Mouse (Mus musculus) midbrain, embryonic 13.5 days (tissue): ENCODE measurements around the gene Ccl26. TPM values are rescaled to one million over a fixed set of nuclear protein-coding genes. Genes with fewer than 3 reads are reported as not detected.
"Not testable (repeated sequence)": the region's sequence is repeated elsewhere in the genome, so short reads cannot be mapped to it uniquely, and the experiment has no call there.

Experiments
- ATAC-seq: fragments of 200-750 bp; cut with Nextera tagmentation; 2 replicates; pipeline ENCODE4 v1.8.0; 2017; ENCODE audit warnings: mild to moderate bottlenecking, moderate TSS enrichment, moderate library complexity
- H3K27ac ChIP-seq: fragments of 300-500 bp; sonication (generic); 2 replicates; pipeline ENCODE4 v1.5.1; 2015; ENCODE audit warnings: inconsistent platforms, mild to moderate bottlenecking, moderate library complexity
- H3K27me3 ChIP-seq: fragments of 300-500 bp; sonication (generic); 2 replicates; pipeline ENCODE4 v1.6.1; 2015; ENCODE audit warnings: mild to moderate bottlenecking, inconsistent platforms
- H3K36me3 ChIP-seq: fragments of 300-500 bp; sonication (generic); 2 replicates; pipeline ENCODE4 v1.6.1; 2015; ENCODE audit warnings: mild to moderate bottlenecking, inconsistent platforms
- H3K4me1 ChIP-seq: fragments of 300-500 bp; sonication (generic); replicated peaks from 2 replicates; pipeline ENCODE4 v1.6.1; 2015; ENCODE audit warnings: inconsistent platforms
- H3K4me2 ChIP-seq: fragments of 300-500 bp; sonication (generic); replicated peaks from 2 replicates; pipeline ENCODE4 v1.6.1; 2015; ENCODE audit warnings: moderate library complexity, mild to moderate bottlenecking, inconsistent platforms
- H3K4me3 ChIP-seq: fragments of 300-500 bp; sonication (generic); replicated peaks from 2 replicates; pipeline ENCODE4 v1.5.1; 2015; ENCODE audit warnings: mild to moderate bottlenecking, inconsistent platforms
- H3K9ac ChIP-seq: fragments of 300-500 bp; sonication (generic); replicated peaks from 2 replicates; pipeline ENCODE4 v1.6.1; 2015; ENCODE audit warnings: mild to moderate bottlenecking, inconsistent platforms
- H3K9me3 ChIP-seq: fragments of 300-500 bp; sonication (generic); 2 replicates; pipeline ENCODE4 v1.6.1; 2016; ENCODE audit warnings: mild to moderate bottlenecking, inconsistent platforms
- WGBS: fragments of 180-500 bp; shearing (Covaris S2); methylation state at CpG from one replicate; pipeline ENCODE4 v1.1.7; 2015; 5-methylcytosine and 5-hydroxymethylcytosine counted together
- polyA plus RNA-seq: library from polyadenylated mRNA; unstranded; fragments of >200 nt; fragmentation: Nextera tagmentation; extraction: Ambion mirVana; gene quantifications from 2 replicates; pipeline ENCODE4 v1.2.1, GENCODE M21; 2015

Gene Ccl26
- polyA plus RNA-seq = not detected in 2 replicates

DNA sequence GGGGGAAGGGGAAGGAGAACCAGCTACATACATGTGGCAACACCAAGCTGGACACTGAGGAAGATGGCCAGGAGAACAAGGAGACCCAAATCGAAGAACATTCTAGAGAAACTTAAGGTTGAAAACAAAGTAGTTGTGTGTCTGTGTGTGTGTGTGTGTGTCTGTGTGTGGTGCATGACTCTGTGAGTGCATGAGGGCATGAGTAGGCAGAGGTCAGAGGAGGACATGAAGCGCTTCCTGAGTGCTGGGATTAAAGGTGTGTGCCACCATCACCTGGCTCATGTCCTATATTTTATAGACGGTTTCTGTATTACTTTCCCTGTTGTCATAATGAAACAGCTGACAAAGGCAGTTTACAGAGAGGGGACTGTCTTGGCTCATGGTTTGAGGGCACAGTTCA, at the start of gene Ccl26:
Ccl26 (minus strand) TSS at position 101 of the 400 bp plus-strand sequence.
- no peaks in the 10 kb centered on the region for H3K4me1 ChIP-seq
- WGBS = 94% methylated on average over 3 of the region's 3 CpGs
- no peak within 1 kb of the TSS for H3K9ac ChIP-seq
- ATAC-seq = no peak
- no peak within 1 kb of the TSS for H3K4me3 ChIP-seq
- no peak within 1 kb of the TSS for H3K27ac ChIP-seq
- H3K4me2 ChIP-seq = no peak within 1 kb of the TSS
- H3K9me3 ChIP-seq = no peaks in the 10 kb centered on the region
- no peaks in the 10 kb centered on the region for H3K36me3 ChIP-seq
- H3K27me3 ChIP-seq = no peaks in the 10 kb centered on the region

DNA sequence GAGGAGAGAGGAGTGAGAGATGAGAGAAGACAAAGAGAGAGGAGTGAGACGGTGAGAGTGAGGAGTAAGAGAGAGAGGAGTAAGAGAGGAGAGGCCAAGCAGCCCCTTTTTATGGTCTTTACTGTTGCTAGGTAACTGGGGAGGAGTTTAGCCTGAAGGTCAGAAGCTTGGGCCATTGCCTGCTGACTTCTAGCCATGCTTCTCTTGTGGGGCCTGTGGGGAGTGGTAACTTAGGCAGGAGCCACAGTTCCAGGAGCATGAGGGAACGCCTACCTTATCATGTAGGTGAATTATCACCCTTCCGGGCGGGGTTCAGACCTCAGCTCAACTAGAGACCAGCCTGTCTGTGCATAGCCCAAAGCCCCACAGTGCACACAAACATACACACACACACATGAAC, 46.4 kb upstream of the Ccl26 start:
- H3K9ac ChIP-seq = no peak overlapping the region
- ATAC-seq = no peak
- 86% methylated on average over 4 of the region's 4 CpGs for WGBS

DNA sequence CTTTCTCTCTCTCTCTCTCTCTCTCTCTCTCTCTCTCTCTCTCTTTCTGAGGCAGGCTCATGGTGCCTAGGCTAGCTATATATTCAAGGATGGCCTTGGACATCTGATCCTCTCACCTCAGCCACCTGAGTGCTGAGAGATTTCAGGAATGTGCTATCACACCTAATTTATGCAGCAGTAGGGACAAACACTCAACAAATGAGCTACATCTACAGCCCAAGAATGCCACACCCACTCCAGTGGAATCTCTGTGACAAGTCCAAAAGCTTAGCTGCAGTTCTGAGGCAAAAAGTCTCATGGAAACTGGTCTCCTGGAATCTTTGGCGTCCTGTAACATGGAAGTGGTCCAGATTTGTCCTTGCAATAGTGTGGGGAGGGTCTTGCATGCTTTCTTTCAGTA, 44.2 kb upstream of the Ccl26 start:
- peaks cover 10% of the 10 kb centered on the region; the same call in 1 of the 2 replicates for H3K9me3 ChIP-seq

More for the DNA sequence above, 46.4 kb upstream of the Ccl26 start:
- H3K27ac ChIP-seq = no peak overlapping the region
- no peaks in the 10 kb centered on the region for H3K27me3 ChIP-seq
- H3K36me3 ChIP-seq = no peaks in the 10 kb centered on the region
- peaks cover 4% of the 10 kb centered on the region; the same call in 1 of the 2 replicates for H3K9me3 ChIP-seq
- no peak overlapping the region for H3K4me3 ChIP-seq
- H3K4me2 ChIP-seq = no peak overlapping the region
- no peaks in the 10 kb centered on the region for H3K4me1 ChIP-seq

DNA sequence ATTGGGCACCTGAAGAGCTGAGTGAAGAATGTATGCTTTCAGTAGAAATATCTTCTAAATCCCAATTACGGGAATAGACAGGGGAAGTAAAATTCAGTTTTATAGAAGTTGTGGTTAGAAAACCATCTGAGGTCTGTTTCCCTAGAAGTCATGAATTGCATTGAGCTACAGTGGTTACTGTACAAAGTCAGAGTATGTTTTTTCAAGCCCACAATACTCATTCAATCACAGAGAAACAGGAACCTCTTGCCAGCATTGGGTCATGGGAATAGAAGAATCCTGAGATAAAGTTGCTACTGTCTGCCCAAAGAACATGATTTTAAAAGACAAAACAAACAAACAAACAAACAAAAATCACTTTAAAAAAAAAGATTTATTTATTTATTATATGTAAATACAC, 43.3 kb upstream of the Ccl26 start:
- H3K27me3 ChIP-seq, H3K4me2 ChIP-seq, H3K36me3 ChIP-seq, H3K9ac ChIP-seq, H3K4me3 ChIP-seq, ATAC-seq, H3K27ac ChIP-seq, H3K9me3 ChIP-seq, H3K4me1 ChIP-seq: not testable (repeated sequence)
- no CpG with 5 or more reads among the region's 1 CpGs for WGBS

More for the DNA sequence above, 44.2 kb upstream of the Ccl26 start:
- Histone ChIP-seq H3K27ac (no peak overlapping the region), H3K27me3 (no peaks in the 10 kb centered on the region), H3K4me3 (no peak overlapping the region), H3K4me2 (no peak overlapping the region), H3K4me1 (no peaks in the 10 kb centered on the region), H3K36me3 (no peaks in the 10 kb centered on the region), H3K9ac (no peak overlapping the region)
- ATAC-seq = no peak
- 37% methylated on average over 1 of the region's 1 CpGs for WGBS

DNA sequence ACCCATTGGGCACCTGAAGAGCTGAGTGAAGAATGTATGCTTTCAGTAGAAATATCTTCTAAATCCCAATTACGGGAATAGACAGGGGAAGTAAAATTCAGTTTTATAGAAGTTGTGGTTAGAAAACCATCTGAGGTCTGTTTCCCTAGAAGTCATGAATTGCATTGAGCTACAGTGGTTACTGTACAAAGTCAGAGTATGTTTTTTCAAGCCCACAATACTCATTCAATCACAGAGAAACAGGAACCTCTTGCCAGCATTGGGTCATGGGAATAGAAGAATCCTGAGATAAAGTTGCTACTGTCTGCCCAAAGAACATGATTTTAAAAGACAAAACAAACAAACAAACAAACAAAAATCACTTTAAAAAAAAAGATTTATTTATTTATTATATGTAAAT, 41.3 kb upstream of the Ccl26 start:
- not testable (repeated sequence) for H3K9me3 ChIP-seq, H3K4me3 ChIP-seq, H3K4me2 ChIP-seq, ATAC-seq, H3K27ac ChIP-seq, H3K4me1 ChIP-seq, H3K36me3 ChIP-seq, H3K27me3 ChIP-seq, H3K9ac ChIP-seq
- WGBS = no CpG with 5 or more reads among the region's 1 CpGs

DNA sequence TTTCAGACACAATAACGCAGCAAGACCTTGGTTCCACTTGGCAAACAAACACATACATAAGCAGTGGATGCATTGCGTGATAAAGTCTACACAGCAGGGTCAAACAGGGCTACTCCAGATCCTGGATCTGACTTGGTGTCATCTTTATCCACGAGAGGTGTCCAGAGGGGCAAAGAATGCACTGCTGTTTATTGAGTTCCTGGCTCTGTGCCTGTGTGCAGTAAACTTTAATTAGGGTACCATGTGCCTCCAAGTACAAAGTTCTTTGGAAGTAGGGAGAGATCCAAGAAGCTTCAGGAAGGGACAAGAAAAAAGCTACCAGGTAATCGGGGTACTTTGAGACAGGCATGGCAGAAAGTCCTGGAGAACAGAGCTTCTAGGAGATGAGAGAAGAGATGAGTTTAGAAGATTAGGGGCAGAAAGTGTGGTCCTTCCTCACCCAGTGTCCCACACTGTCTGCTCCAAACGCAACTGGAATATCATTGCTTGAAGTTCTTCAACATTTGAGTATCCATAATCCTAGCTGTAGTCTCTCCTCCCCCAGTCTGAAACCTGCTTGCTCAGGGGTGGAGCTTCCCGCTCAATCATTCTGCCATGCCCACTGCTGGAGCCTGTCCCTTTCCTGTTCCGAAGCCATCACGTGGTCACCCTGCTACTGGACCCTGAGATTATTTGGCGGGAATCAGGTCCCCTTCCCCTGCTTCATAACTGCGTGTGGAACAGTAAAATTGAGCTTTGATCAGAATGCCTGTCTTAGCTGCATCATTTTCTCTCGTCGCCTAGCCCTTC, 26.8 kb upstream of the Ccl26 start:
- 82% methylated on average over 12 of the region's 12 CpGs for WGBS
- H3K27me3 ChIP-seq = no peaks in the 10 kb centered on the region
- no peak overlapping the region for H3K27ac ChIP-seq
- ATAC-seq = no peak
- no peak overlapping the region for H3K4me3 ChIP-seq
- no peak overlapping the region for H3K4me2 ChIP-seq
- H3K9ac ChIP-seq = no peak overlapping the region
- no peaks in the 10 kb centered on the region; the same call in 1 of the 2 replicates for H3K9me3 ChIP-seq
- no peaks in the 10 kb centered on the region for H3K36me3 ChIP-seq
- H3K4me1 ChIP-seq = no peaks in the 10 kb centered on the region

DNA sequence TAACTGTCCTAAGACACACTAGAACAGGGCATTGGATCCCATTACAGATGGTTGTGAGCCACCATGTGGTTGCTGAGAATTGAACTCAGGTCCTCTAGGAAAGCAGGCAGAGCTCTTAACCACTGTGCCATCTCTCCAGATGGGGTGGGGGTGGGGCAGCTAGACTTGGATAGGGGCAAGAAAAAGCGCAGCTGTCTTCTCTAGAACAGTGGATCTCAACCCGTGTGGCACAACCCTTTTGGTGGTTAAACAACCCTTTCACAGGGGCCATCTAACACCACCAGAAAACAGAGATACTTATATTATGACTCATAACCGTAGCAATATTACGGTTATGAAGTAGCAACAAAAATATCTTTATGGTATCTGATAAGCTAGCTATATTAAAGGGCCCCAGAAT, 24.4 kb upstream of the Ccl26 start:
- Histone ChIP-seq H3K9me3 (no peaks in the 10 kb centered on the region; the same call in 1 of the 2 replicates), H3K4me1 (no peaks in the 10 kb centered on the region), H3K36me3 (no peaks in the 10 kb centered on the region), H3K27me3 (no peaks in the 10 kb centered on the region), H3K9ac (no peak overlapping the region), H3K4me2 (no peak overlapping the region), H3K27ac (no peak overlapping the region), H3K4me3 (no peak overlapping the region)
- 89% methylated on average over 4 of the region's 4 CpGs for WGBS
- ATAC-seq = no peak

DNA sequence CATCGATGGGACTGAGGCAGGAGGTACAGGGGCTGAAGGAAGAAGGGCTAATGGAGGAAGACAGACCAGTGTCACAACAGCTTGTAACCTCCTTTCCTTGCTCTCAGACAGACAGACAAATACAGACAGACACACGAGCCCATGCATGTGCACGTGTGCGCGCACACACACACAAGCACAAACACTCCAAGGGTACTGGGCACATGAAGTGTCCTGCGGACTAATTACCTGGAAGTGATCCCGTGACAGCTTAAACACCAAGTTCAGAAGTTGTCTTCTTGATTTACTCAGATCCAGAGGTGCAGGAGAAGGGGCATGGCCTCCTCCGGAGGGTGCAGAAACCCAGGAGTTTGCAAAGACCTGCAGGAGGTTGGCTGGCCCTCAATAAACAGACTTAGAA, 22.3 kb upstream of the Ccl26 start:
- Histone ChIP-seq H3K9me3 (no peaks in the 10 kb centered on the region; the same call in 1 of the 2 replicates), H3K27me3 (no peaks in the 10 kb centered on the region), H3K27ac (no peak overlapping the region), H3K4me3 (no peak overlapping the region), H3K4me1 (no peaks in the 10 kb centered on the region), H3K36me3 (no peaks in the 10 kb centered on the region), H3K9ac (no peak overlapping the region), H3K4me2 (no peak overlapping the region)
- ATAC-seq = no peak
- 93% methylated on average over 8 of the region's 8 CpGs for whole genome bisulfite sequencing

DNA sequence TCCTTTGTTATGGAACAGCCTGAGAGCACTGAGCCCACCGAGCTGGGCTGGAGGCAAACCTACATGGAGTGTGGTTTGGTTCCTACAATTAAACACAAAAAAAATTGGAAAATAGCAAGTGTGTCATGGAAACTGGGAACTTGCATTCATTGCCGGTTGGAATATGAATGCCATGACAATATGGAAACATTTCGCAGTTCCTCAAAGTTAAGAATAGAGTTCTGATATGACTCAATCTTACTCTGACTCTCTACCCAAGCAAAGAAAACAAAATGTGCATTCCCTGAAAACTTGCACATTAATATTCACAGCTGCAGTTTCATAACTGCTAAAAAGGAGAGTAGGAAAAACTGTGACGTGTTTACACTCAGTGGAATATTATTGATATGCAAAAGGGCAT, 19.0 kb upstream of the Ccl26 start:
- H3K27ac ChIP-seq = no peak overlapping the region
- 85% methylated on average over 4 of the region's 4 CpGs for WGBS
- no peaks in the 10 kb centered on the region for H3K36me3 ChIP-seq
- no peak overlapping the region for H3K9ac ChIP-seq
- no peaks in the 10 kb centered on the region for H3K9me3 ChIP-seq
- no peak overlapping the region for H3K4me2 ChIP-seq
- no peaks in the 10 kb centered on the region for H3K27me3 ChIP-seq
- no peak for ATAC-seq
- H3K4me1 ChIP-seq = no peaks in the 10 kb centered on the region
- no peak overlapping the region for H3K4me3 ChIP-seq

DNA sequence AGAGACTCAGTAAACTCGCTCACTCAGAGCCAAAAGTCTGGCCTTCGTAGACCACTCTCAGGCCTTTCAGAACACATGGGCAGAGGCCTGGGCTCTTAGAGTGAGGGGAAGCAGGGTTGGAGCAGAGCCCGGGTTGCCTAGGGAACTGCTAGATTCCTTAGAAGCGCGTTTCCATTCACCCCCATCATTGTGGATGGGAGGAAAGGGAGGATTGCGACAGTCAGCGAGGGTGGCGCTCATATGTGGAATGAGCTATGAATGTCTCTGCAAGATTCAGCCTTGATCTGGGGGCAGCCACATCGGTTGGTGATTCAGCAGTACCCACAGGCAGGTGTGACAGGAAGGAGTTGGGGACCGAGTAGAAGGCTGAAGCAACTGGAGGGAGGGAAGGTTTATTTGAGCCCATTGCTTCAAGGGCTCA, 16.0 kb upstream of the Ccl26 start:
- Histone ChIP-seq H3K4me2 (no peak overlapping the region), H3K4me1 (no peaks in the 10 kb centered on the region), H3K27me3 (no peaks in the 10 kb centered on the region), H3K9ac (no peak overlapping the region), H3K9me3 (no peaks in the 10 kb centered on the region), H3K36me3 (no peaks in the 10 kb centered on the region), H3K27ac (no peak overlapping the region), H3K4me3 (no peak overlapping the region)
- 88% methylated on average over 10 of the region's 10 CpGs for WGBS
- ATAC-seq = no peak

DNA sequence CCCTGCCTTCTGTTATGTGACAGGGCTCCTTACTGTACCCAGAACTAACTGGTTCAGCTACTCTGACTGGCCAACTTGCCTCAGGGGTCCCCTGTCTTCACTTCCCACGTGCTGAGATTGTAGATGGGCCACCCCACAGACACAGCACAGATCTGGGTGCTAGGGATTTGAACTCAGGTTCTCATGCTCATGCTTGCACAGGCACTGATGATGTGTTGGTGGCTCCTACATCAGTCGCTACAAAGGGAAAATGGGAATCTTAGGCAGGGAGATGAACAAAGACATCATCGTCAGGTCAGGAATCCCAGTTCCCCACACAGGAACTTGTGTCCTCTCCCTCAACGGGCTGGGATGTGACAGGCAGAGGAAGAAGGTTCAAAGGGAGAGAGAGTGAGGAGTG, 12.7 kb upstream of the Ccl26 start:
- H3K36me3 ChIP-seq = no peaks in the 10 kb centered on the region
- H3K9me3 ChIP-seq = no peaks in the 10 kb centered on the region
- H3K9ac ChIP-seq = no peak overlapping the region
- no peak overlapping the region for H3K4me2 ChIP-seq
- H3K27me3 ChIP-seq = no peaks in the 10 kb centered on the region
- 70% methylated on average over 4 of the region's 4 CpGs for WGBS
- no peak overlapping the region for H3K4me3 ChIP-seq
- no peak overlapping the region for H3K27ac ChIP-seq
- ATAC-seq = no peak
- no peaks in the 10 kb centered on the region for H3K4me1 ChIP-seq

DNA sequence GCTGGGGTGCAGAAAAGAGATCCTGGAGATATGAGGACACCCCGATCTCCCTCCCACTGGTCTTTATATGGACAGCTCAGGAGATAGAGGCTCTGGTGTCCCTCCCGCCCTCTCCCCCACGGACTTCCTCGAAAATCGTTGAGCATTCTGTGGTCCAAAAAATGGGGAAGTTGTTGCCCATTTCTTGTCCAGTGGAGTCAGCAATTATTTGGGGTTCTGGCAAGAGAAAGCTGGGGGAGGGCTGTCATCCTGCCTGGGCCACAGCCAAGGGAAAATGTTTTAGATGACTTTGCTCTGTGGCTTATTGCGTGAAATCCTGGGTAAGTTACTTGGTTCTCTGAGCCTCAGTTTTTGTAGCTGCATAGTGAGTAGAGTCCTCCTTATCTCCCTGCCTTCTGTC, 9.6 kb upstream of the Ccl26 start, which contains the start of gene Ccl24:
Ccl24 (minus strand) TSS at position 44 of the 400 bp plus-strand sequence.
- Histone ChIP-seq H3K4me1 (no peaks in the 10 kb centered on the region), H3K9ac (no peak within 1 kb of the TSS), H3K27ac (no peak within 1 kb of the TSS), H3K4me2 (no peak within 1 kb of the TSS), H3K36me3 (no peaks in the 10 kb centered on the region), H3K9me3 (no peaks in the 10 kb centered on the region), H3K27me3 (no peaks in the 10 kb centered on the region), H3K4me3 (no peak within 1 kb of the TSS)
- ATAC-seq = no peak
- WGBS = 90% methylated on average over 6 of the region's 6 CpGs

DNA sequence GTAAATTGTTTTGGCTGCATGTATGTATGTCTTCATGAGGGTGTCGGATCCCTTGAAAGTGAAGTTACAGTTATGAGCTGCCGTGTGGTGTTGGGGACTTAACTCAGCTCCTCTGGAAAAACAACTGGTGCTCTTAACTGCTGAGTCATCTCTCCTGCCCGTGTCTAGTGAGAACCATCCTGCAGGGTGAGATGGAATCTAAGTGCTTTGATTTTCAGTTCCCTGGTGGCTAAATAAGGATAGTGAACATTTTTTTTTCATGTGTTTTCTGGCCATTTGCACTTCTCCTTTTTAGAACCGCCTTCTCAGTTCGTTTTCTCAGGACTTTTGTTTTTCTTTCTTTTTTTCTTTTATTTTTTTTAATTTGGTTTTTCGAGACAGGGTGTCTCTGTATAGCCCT, 5.3 kb upstream of the Ccl26 start:
- no peaks in the 10 kb centered on the region for H3K36me3 ChIP-seq
- H3K4me1 ChIP-seq = no peaks in the 10 kb centered on the region
- H3K4me2 ChIP-seq = no peak overlapping the region
- no peaks in the 10 kb centered on the region for H3K9me3 ChIP-seq
- no peak for ATAC-seq
- H3K27me3 ChIP-seq = no peaks in the 10 kb centered on the region
- WGBS = 76% methylated on average over 6 of the region's 6 CpGs
- H3K27ac ChIP-seq = no peak overlapping the region
- H3K4me3 ChIP-seq = no peak overlapping the region
- H3K9ac ChIP-seq = no peak overlapping the region
